Mouse (Mus musculus) left cerebral cortex, postnatal 36 days (tissue): ENCODE measurements around the gene Kdm5d. TPM values are rescaled to one million over a fixed set of nuclear protein-coding genes. Genes with fewer than 3 reads are reported as not detected.

Experiments
- DNase-seq, 2 experiments: peaks; one replicate each; pipeline ENCODE4 v3.0.0; 2021 to 2022; ENCODE audit warnings: low spot score in 2 of 2, mixed read lengths in 1 of 2
- intact Hi-C: fragments of 180-260 bp; cut with DNase I; formaldehyde crosslinking; loops from one replicate; pipeline ENCODE4 v1.15.1; 2025
- microRNA-seq: library from miRNA; unstranded; fragments of <30 nt; microRNA quantifications from one replicate; pipeline ENCODE4 v1.2.0, GENCODE M21; 2022
- total RNA-seq, 2 experiments: library from RNA; stranded (reverse); gene quantifications; 2 replicates each; pipeline ENCODE4 v1.2.3; 2021

Gene Kdm5d
- 10 to 100 TPM in 1 of 2 experiments, not detected in 1; 24.8 TPM for total RNA-seq

DNA sequence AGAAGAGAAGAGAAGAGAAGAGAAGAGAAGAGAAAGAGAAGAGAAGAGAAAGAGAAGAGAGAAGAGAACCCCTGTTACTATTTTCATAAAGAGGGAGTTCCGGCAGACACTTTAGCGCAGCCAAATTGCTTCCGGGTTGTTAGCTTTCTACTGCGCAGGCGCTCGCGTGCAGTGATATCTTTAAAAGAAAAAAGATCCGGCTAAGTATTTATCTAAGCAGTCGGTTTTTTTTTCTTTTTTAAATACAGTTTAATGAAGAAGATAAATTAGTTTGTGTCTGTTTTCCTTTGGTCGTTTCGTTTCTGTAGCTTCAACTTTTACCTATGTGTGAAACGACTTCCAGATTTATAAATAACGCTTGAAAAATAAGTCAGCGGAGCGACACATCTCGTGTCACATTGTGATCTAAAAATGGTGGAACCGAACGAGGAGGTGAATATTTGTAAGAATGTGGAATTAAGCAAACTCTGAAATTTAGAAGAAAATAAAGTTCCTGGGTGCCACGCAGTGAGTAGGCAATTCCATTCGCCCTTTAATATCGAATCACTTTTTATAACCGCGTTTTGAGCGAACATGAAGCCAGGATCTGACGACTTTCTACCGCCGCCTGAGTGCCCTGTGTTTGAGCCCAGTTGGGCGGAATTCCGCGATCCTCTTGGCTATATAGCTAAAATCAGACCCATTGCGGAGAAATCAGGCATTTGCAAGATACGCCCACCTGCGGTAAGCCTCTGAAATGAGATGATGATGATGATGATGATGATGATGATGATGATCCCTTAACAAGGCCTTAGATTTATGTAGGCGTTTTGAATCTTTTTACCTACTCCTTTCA lies at the start of gene Kdm5d:
Kdm5d (plus strand) TSS at position 396 of the 835 bp plus-strand sequence.
- DNase-seq = peak in 1 of 2 experiments; percentile 15
- intact Hi-C loops = no loop called here

DNA sequence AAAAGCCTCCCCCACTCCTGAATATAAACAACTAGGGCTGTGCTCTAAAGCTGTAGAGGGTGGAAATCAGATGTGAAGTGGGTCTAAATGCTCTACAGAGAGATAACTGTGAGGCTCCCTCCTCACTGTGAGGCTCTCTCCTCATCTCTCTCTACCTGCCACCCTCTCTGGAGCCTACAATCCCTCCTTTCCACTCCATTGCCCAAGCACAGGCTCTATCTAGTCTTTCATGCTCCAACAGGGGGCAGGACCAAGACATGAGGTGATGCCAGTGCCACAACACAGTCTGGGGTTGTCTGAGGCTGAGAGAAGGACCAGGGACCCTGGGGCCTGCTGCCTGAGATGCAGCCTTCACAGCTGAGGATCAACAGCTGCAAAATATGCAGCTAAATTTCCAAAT lies 25.2 kb upstream of the Kdm5d start:
- intact Hi-C loops = no loop called here
- DNase-seq = no peak

GRCm38 (mm10) chrY:872855-873549 lies 24.6 kb upstream of the Kdm5d start:
- intact Hi-C loops = no loop called here
- no peak for DNase-seq

Small RNAs within 50 kb of the gene (microRNA-seq; reads per million reads assigned to microRNA genes)
- not detected for gene Gm47281

Other genes with a start within 250 kb of the Kdm5d start
- gene Zfy1, start 100.4 kb upstream of the Kdm5d start, total RNA-seq = not detected
- gene Uba1y, start 79.1 kb upstream of the Kdm5d start, total RNA-seq = not detected
- 10 to 100 TPM in 1 of 2 experiments, not detected in 1; 77.7 TPM for gene Eif2s3y, start 112.8 kb downstream of the Kdm5d start, total RNA-seq